Mouse (Mus musculus): ENCODE data around the gene Hes1.

Hes1 gene

GRCm38 (mm10) chr16:30063984-30064453 is at the start of gene Hes1:
Hes1 (plus strand) TSS chr16:30064384.
- peak; percentile 96 for DNase-seq (ENCODE audit: extremely low read depth, insufficient read length, low spot score)

- no peak for DNase-seq (ENCODE audit: extremely low read depth, insufficient read length, low spot score)
These were observed 48.1 kb upstream of the Hes1 start for GRCm38 (mm10) chr16:30016064-30016463.

DNA sequence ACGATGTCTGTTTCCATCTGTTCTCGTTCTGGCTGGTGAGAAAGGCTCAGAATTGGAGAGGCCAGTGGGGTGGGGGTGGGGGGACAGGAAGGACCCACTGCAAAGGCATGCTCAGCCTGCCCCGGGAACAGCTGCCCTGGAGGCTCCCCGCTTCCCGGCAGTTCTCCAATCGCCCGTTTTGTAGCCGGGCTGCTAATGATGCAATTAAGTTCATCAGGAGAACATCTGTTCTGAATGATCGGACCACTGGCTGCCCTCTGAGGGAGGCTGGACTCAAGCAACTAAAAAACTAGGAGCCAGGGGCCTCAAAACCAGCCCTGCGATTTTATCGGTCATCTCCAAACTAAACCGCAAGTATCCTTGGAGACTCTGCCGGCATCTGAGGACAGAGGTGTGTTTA is 44.1 kb upstream of the Hes1 start:
- DNase-seq (ENCODE audit: extremely low read depth, insufficient read length, low spot score), result no peak

- DNase-seq (ENCODE audit: extremely low read depth, insufficient read length, low spot score), result no peak
These were observed 41.8 kb upstream of the Hes1 start for GRCm38 (mm10) chr16:30022352-30022751.

- DNase-seq (ENCODE audit: extremely low read depth, insufficient read length, low spot score), result no peak
These were observed 41.0 kb upstream of the Hes1 start for GRCm38 (mm10) chr16:30022890-30023797.

GRCm38 (mm10) chr16:30024681-30025262 is 39.4 kb upstream of the Hes1 start:
- peak; percentile 84 for DNase-seq (ENCODE audit: extremely low read depth, insufficient read length, low spot score)

DNA sequence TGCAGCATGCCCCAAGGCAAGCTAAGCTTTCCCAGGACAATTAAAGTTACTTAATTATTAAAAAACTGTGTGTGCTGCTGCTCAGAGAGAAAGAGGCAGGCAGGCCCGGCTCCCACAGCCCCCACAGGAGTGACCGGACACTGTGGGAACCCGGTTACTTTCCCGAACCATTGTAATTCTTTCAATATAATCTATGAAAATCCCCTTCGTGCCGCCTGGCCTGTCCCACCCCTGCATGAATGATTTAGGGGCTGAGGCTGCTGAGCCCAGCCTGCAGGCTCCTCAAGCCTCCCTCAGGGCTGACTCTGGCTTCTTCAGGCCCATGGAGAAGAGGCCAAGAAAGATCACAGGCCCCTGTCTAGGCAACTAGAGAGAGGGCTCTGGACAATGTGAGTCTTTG is 36.0 kb upstream of the Hes1 start:
- DNase-seq (ENCODE audit: extremely low read depth, insufficient read length, low spot score), result no peak

GRCm38 (mm10) chr16:30029264-30030003 is 34.8 kb upstream of the Hes1 start:
- peak; percentile 28 for DNase-seq (ENCODE audit: extremely low read depth, insufficient read length, low spot score)

DNA sequence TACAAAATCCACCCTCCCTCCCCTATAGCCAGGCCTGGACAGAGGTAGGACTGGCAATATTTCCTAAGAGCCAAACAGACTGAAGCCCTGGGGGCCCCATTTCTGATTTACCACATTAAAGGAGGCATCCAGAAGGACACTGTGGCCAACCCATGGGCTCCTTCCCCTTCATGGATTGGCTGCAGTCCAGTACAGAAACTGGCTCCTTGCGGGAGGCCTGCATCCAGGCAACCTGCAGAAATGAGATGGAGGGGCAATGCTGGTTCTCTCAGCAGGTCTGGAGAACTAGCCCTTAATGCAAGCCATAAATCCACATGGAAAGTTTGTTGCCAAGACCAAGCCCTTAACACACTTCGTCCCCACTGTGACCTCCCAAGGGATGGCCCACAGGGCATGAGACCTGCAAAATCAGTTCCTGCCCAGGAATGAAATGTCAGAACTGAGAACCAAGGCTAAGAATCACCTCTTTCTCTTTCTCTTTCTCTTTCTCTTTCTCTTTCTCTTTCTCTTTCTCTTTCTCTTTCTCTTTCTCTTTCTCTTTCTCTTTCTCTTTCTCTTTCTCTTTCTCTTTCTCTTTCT is 31.8 kb upstream of the Hes1 start:
- DNase-seq (ENCODE audit: extremely low read depth, insufficient read length, low spot score), result no peak

GRCm38 (mm10) chr16:30033390-30033789 is 30.8 kb upstream of the Hes1 start:
- DNase-seq (ENCODE audit: extremely low read depth, insufficient read length, low spot score), result no peak

- peak; percentile 75 for DNase-seq (ENCODE audit: extremely low read depth, insufficient read length, low spot score)
These were observed 30.2 kb upstream of the Hes1 start for GRCm38 (mm10) chr16:30034001-30034400.

DNA sequence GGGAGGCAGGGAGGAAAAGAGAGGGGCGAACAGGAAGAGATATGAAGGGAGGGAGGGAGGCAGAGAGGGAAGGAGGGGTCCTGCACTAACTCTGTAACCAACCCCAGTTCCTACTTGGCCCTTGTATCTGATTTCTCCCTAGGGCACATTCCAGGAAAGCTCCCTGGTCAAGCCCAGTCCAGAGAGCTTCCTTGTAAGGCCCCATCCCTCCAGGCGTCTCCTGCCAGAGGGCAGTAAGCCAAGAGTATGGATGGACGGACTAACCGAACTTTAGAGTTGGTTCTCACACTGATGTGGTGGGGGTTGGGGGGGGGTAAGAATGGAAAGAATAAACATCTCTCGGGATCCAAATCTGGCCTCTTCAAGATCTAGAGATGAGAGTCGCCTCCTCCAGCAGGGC is 29.7 kb upstream of the Hes1 start:
- peak; percentile 31 for DNase-seq (ENCODE audit: extremely low read depth, insufficient read length, low spot score)

DNA sequence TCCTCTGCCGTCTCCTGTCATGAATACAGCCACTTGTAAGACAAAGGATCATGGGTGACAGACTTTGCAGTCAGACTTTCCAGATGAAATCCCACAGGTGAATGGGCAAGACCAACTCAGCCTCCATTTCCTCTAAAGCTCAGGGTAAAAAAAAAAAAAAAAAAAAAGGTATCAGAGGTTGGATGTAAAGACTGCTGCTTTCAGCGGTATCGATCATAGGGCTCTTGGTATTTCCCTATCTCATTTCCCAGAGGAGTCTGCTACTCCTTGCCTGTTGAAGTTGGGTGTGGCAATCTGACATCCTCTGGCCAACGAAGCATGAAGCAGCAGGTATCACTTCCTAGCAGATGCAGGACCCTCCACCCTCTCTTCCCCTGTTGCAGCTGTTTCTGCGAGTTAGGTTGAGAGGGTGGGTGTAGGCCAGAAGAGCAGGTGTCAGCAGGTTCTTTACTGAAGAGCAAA is 29.2 kb upstream of the Hes1 start:
- DNase-seq (ENCODE audit: extremely low read depth, insufficient read length, low spot score), result no peak

GRCm38 (mm10) chr16:30036104-30036503 is 28.1 kb upstream of the Hes1 start:
- DNase-seq (ENCODE audit: extremely low read depth, insufficient read length, low spot score), result no peak

DNA sequence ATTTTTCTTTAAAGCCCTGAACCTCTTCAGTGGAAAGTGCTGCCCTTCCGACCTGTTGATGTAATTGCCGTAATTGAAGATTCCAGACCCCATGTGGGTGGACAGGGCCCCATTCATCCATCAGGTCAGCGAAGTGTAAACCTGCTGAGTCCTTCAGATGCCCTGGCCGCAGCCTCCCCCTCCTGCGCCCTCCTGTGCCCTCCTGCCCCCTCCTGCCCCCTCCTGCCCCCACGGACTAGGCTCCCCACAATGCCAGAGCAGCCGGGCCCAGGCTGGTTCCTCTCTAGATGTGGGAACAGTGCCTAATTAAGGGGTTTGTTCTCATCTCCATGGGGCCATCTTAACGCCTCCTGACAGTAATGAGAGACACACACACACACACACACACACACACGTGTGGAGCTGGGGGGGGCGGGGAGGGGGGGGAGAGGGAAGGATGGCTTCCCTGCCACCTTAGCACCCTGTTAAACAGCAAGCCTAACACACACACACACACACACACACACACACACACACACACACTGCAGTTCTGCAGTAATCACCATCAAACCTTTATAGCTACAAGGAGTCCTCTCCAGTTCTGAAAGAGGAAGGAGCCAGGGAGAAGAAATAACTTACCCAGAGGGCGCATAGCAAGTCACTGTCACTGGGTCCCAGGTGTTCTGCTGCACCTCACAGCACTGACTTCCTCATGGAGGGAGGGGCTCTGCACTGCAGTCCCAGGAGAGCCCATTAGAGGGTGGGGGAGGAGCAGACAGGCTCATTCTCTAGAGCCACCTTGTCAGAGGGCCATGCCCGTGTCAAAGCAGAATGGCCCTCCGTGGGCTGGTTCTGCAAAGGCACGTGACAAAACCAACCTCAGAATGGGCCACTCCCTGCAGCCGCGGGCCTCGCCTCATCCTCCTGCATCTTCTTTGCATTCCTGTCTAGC is 25.3 kb upstream of the Hes1 start:
- peak; percentile 29 for DNase-seq (ENCODE audit: extremely low read depth, insufficient read length, low spot score)

- DNase-seq (ENCODE audit: extremely low read depth, insufficient read length, low spot score), result no peak
These were observed 24.3 kb upstream of the Hes1 start for GRCm38 (mm10) chr16:30039841-30040240.

- no peak for DNase-seq (ENCODE audit: extremely low read depth, insufficient read length, low spot score)
These were observed 21.3 kb upstream of the Hes1 start for GRCm38 (mm10) chr16:30042859-30043258.

DNA sequence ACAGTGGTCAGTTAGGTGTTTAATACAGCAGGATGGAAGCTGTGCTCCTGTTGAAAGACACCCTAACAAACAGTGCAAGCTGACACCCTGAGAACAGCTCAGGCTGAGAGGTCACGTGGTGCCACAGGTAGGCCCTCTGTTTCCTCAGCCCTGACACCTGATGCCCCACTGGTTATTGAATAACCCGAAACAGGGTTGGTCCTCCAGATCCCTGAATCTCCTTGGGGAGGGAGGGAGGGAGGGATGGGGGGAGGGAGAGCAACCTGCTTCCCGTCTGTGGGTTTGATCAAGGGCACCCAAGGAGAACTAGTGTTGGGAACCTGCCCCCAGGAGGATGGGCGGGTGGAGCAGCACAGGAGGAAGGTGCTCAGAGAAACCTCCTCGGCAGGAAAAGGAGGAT is 18.6 kb upstream of the Hes1 start:
- DNase-seq (ENCODE audit: extremely low read depth, insufficient read length, low spot score), result no peak

- no peak for DNase-seq (ENCODE audit: extremely low read depth, insufficient read length, low spot score)
These were observed 17.2 kb upstream of the Hes1 start for GRCm38 (mm10) chr16:30047010-30047409.

DNA sequence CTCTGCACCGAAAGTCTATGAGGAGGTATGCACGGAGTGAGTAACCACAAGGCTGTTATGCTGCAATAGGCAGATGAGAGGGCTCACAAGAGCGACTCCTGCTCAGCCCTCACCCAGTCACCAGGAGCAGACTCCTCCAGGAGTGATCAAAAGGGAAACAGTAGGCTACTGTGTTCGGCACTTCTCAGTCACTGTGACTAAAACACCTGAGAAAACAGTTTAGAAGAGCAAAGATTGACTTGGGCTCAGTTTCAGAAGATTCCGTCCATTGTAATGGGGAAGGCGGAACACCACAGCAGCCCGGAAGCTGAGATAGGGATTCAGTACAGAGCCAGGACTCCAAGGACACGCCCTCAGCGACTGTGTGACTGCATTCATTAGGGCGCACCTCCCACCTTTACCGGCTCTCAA is 16.8 kb upstream of the Hes1 start:
- DNase-seq (ENCODE audit: extremely low read depth, insufficient read length, low spot score), result no peak
